Mouse (Mus musculus): ENCODE results near the gene Pde10a. TPM values are rescaled to one million over a fixed set of nuclear protein-coding genes. Genes with fewer than 3 reads are reported as not detected.

The Pde10a gene
- total and polyA plus RNA-seq, 2 experiments from 2014 or later: 1.5 to 3.0 TPM

DNA sequence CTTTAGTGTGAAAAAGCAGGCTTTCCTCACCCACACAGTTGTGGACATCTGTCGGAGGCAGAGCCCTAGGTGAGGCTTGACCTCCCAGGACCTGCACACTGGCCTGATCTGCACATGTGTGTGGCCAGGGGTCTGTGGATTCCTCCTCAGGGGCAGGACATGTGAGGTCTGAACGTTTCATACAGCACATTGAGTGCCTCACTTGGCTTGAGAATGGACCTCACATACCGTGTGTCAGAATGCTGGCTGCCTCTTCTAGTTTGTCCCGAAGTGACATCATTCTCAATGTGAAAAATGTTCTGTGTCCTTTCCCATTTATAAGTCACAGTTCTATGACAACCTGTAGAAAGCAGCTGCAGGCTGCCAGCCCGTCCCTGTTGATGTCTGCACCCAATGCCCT, 385.4 kb downstream of the Pde10a start:
- Histone ChIP-seq H3K9me3 (replicated peaks; ENCODE audit: control insufficient read depth, low read length) (no peaks in the 10 kb centered on the region), H3K9ac (replicated peaks; ENCODE audit: low read depth, low read length) (no peak overlapping the region), H3K36me3 (replicated peaks; ENCODE audit: control insufficient read depth, insufficient read depth, low read length) (no peaks in the 10 kb centered on the region), H3K27ac (ENCODE audit: low read depth) (no peak overlapping the region), H3K4me2 (ENCODE audit: low read depth, low read length) (no peak overlapping the region), H3K4me3 (ENCODE audit: low read depth, low read length) (no peak overlapping the region), H3K27me3 (ENCODE audit: control insufficient read depth, insufficient read depth, low read length) (no peaks in the 10 kb centered on the region), H3K4me1 (ENCODE audit: control insufficient read depth, insufficient read depth) (0 out of 2 replicates have a peak, but pooled peaks cover 3% of the 10 kb centered on the region)
- no peak for DNase-seq (ENCODE audit: low spot score)
- no peak for ATAC-seq (ENCODE audit: insufficient read depth, low read depth)
- TF ChIP-seq EP300 (IDR thresholded peaks at IDR 0.05; ENCODE audit: low read depth) (no peak), CTCF (IDR thresholded peaks at IDR 0.05; ENCODE audit: low read depth) (no peak)
- WGBS: 48% methylated on average over 5 of the region's 5 CpGs

DNA sequence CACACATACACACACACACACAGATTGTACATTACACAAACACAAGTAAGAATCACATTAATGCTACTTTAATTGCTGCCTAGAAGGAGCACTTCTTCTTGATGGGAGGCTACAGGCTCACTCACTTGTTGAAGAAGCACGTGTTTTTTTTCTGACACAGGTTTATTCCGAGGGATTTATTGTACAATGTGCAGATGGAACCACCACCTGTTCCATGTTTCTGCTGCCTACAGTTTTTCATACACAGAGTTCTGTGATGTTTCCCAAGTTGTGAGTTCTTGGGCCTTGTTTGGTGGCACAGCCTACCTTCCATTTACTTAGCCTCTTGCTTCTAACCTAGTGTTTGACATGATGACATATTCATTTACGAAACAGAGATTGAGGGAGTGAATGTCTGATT, 387.8 kb downstream of the Pde10a start:
- no peak overlapping the region for H3K4me3 ChIP-seq (ENCODE audit: low read depth, low read length)
- no peaks in the 10 kb centered on the region for H3K9me3 ChIP-seq (replicated peaks; ENCODE audit: control insufficient read depth, low read length)
- DNase-seq (ENCODE audit: low spot score): no peak
- WGBS: 80% methylated on average over 3 of the region's 3 CpGs
- ATAC-seq (ENCODE audit: insufficient read depth, low read depth): no peak
- H3K36me3 ChIP-seq (replicated peaks; ENCODE audit: control insufficient read depth, insufficient read depth, low read length): no peaks in the 10 kb centered on the region
- H3K27me3 ChIP-seq (ENCODE audit: control insufficient read depth, insufficient read depth, low read length): no peaks in the 10 kb centered on the region
- no peaks in the 10 kb centered on the region for H3K4me1 ChIP-seq (ENCODE audit: control insufficient read depth, insufficient read depth)
- H3K4me2 ChIP-seq (ENCODE audit: low read depth, low read length): no peak overlapping the region
- TF ChIP-seq EP300 (IDR thresholded peaks at IDR 0.05; ENCODE audit: low read depth): no peak
- no peak overlapping the region for H3K9ac ChIP-seq (replicated peaks; ENCODE audit: low read depth, low read length)
- H3K27ac ChIP-seq (ENCODE audit: low read depth): no peak overlapping the region

DNA sequence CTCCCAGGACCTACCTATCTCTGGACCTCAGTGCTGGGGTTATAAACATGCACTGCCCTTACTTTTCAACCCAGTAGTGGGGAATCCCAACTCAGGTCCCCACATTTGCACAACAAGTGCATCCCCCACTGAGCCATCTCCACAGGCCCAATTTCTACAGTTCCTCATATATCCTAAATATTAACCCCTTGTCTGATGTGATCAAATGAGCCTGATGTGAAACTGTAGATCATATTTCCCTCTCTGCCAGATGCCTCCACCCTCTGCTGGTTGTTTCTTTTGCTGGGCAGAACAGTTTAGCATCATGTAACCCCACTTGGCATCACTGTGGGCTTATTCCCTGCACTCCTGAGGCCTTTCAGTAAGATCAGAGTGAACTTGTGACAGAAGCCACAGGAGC, 390.5 kb downstream of the Pde10a start:
- DNase-seq (ENCODE audit: low spot score): no peak
- Histone ChIP-seq H3K9ac (replicated peaks; ENCODE audit: low read depth, low read length) (no peak overlapping the region), H3K4me2 (ENCODE audit: low read depth, low read length) (no peak overlapping the region), H3K27ac (ENCODE audit: low read depth) (no peak overlapping the region), H3K9me3 (replicated peaks; ENCODE audit: control insufficient read depth, low read length) (no peaks in the 10 kb centered on the region), H3K4me3 (ENCODE audit: low read depth, low read length) (no peak overlapping the region), H3K4me1 (ENCODE audit: control insufficient read depth, insufficient read depth) (no peaks in the 10 kb centered on the region), H3K27me3 (ENCODE audit: control insufficient read depth, insufficient read depth, low read length) (no peaks in the 10 kb centered on the region), H3K36me3 (replicated peaks; ENCODE audit: control insufficient read depth, insufficient read depth, low read length) (no peaks in the 10 kb centered on the region)
- TF ChIP-seq CTCF (IDR thresholded peaks at IDR 0.05; ENCODE audit: low read depth) (no peak), EP300 (IDR thresholded peaks at IDR 0.05; ENCODE audit: low read depth) (no peak)
- ATAC-seq (ENCODE audit: insufficient read depth, low read depth): no peak

DNA sequence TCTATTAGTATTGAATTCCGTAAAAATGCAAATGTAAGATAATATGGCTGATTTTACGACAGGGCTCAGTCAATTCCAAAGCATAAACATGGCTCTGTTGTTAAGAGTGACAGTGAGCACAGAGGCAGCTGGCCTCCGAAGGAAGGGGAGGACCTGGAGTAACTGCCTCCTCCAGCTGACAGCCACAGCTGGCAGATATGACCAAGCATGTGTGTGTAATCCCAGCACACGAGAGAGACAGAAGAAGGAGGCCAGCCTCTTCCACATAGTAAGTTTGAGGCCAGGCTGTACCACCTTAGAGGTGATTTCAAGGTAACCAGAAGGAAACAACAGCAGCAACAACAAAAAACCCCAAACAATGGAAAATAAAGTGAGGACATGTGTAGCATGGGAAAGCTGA, 397.9 kb downstream of the Pde10a start:
- H3K4me1 ChIP-seq (ENCODE audit: control insufficient read depth, insufficient read depth): no peaks in the 10 kb centered on the region
- H3K27me3 ChIP-seq (ENCODE audit: control insufficient read depth, insufficient read depth, low read length): peaks cover 16% of the 10 kb centered on the region; the same call in 1 of the 2 replicates
- H3K9me3 ChIP-seq (replicated peaks; ENCODE audit: control insufficient read depth, low read length): no peaks in the 10 kb centered on the region
- H3K4me2 ChIP-seq (ENCODE audit: low read depth, low read length): no peak overlapping the region
- no peak for DNase-seq (ENCODE audit: low spot score)
- no peaks in the 10 kb centered on the region for H3K36me3 ChIP-seq (replicated peaks; ENCODE audit: control insufficient read depth, insufficient read depth, low read length)
- ATAC-seq (ENCODE audit: insufficient read depth, low read depth): no peak
- TF ChIP-seq CTCF (IDR thresholded peaks at IDR 0.05; ENCODE audit: low read depth) (no peak), EP300 (IDR thresholded peaks at IDR 0.05; ENCODE audit: low read depth) (no peak)
- WGBS: 53% methylated on average over 4 of the region's 4 CpGs
- no peak overlapping the region for H3K9ac ChIP-seq (replicated peaks; ENCODE audit: low read depth, low read length)
- no peak overlapping the region for H3K4me3 ChIP-seq (ENCODE audit: low read depth, low read length)
- no peak overlapping the region for H3K27ac ChIP-seq (ENCODE audit: low read depth)

DNA sequence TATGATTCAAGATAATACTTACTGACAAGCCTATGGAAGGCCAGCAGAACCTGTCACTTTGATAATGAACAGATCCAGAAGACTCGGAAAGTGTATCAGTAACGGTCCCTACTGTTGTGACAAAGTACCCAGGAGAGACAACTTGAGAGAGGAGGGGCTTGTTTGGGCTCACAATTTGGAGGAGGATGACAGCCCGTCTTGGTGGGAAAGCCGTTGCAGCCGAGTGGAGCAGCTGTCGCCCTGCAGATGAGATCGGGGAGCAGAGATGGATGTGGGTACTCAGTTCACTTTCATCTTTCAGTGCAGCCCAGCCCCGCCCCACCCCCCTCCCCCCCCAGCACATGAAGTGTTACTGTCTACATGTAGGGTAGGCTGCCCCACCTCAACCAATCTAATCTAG, 398.6 kb downstream of the Pde10a start:
- no peak for TF ChIP-seq EP300 (IDR thresholded peaks at IDR 0.05; ENCODE audit: low read depth)
- TF ChIP-seq CTCF (IDR thresholded peaks at IDR 0.05; ENCODE audit: low read depth): no peak
- H3K9ac ChIP-seq (replicated peaks; ENCODE audit: low read depth, low read length): no peak overlapping the region
- WGBS: 39% methylated on average over 8 of the region's 8 CpGs
- no peaks in the 10 kb centered on the region for H3K9me3 ChIP-seq (replicated peaks; ENCODE audit: control insufficient read depth, low read length)
- H3K36me3 ChIP-seq (replicated peaks; ENCODE audit: control insufficient read depth, insufficient read depth, low read length): no peaks in the 10 kb centered on the region
- no peak overlapping the region for H3K4me3 ChIP-seq (ENCODE audit: low read depth, low read length)
- peaks cover 16% of the 10 kb centered on the region; the same call in 1 of the 2 replicates for H3K27me3 ChIP-seq (ENCODE audit: control insufficient read depth, insufficient read depth, low read length)
- no peaks in the 10 kb centered on the region for H3K4me1 ChIP-seq (ENCODE audit: control insufficient read depth, insufficient read depth)
- ATAC-seq (ENCODE audit: insufficient read depth, low read depth) (no peak), DNase-seq (ENCODE audit: low spot score) (no peak)
- no peak overlapping the region for H3K27ac ChIP-seq (ENCODE audit: low read depth)
- H3K4me2 ChIP-seq (ENCODE audit: low read depth, low read length): no peak overlapping the region

DNA sequence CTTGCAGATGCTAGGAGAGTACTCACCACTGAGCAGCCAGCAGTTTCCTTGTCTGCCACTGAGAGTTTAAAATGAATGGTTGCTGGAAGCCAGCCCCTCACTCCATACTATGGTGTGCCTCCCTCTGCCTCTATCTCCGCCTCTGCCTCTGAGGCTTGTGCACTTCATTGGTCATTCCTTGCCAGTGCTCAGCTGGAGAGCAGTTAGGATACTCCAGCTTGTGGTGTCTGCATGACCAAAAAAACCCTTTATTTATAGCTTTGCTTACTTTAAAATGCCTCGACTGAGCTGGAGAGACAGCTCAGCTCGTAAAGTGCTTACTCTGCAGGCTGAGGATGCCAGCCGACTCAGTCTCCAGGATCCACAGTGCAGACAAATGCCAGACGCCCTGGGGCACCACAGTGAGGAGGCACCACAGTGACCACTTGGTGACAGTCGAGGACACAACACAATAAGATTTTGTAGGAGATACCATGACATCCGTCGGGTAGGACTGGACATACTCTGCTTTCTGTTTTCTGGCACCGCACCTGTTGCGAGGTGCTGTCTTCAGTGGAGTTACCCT, 400.7 kb downstream of the Pde10a start:
- H3K4me2 ChIP-seq (ENCODE audit: low read depth, low read length): no peak overlapping the region
- no peak for TF ChIP-seq EP300 (IDR thresholded peaks at IDR 0.05; ENCODE audit: low read depth)
- no peak for TF ChIP-seq CTCF (IDR thresholded peaks at IDR 0.05; ENCODE audit: low read depth)
- no peak for ATAC-seq (ENCODE audit: insufficient read depth, low read depth)

More for the DNA sequence above, 400.7 kb downstream of the Pde10a start:
- peaks cover 16% of the 10 kb centered on the region; the same call in 1 of the 2 replicates for H3K27me3 ChIP-seq (ENCODE audit: control insufficient read depth, insufficient read depth, low read length)
- no peak for DNase-seq (ENCODE audit: low spot score)
- H3K4me3 ChIP-seq (ENCODE audit: low read depth, low read length): no peak overlapping the region
- H3K9ac ChIP-seq (replicated peaks; ENCODE audit: low read depth, low read length): no peak overlapping the region
- no peaks in the 10 kb centered on the region for H3K4me1 ChIP-seq (ENCODE audit: control insufficient read depth, insufficient read depth)
- H3K27ac ChIP-seq (ENCODE audit: low read depth): no peak overlapping the region
- H3K9me3 ChIP-seq (replicated peaks; ENCODE audit: control insufficient read depth, low read length): no peaks in the 10 kb centered on the region
- no peaks in the 10 kb centered on the region for H3K36me3 ChIP-seq (replicated peaks; ENCODE audit: control insufficient read depth, insufficient read depth, low read length)
- WGBS: 49% methylated on average over 10 of the region's 10 CpGs

Data from heart, postnatal 0 days (tissue).